Mouse (Mus musculus) erythroblast, embryonic 14.5 days (primary cell): Measurements from ENCODE around the gene 1700001P01Rik. TPM values are rescaled to one million over a fixed set of nuclear protein-coding genes. Genes with fewer than 3 reads are reported as not detected.

Experiments
- H3K27me3 ChIP-seq: 2 replicates; pipeline ENCODE4 v1.6.1; 2012; ENCODE audit warnings: inconsistent platforms; ENCODE audit not compliant: control insufficient read depth
- H3K36me3 ChIP-seq: 2 replicates; pipeline ENCODE4 v1.6.1; 2012; ENCODE audit warnings: mild to moderate bottlenecking, inconsistent platforms; ENCODE audit not compliant: control insufficient read depth
- H3K4me1 ChIP-seq: 2 replicates; pipeline ENCODE4 v1.6.1; 2012; ENCODE audit warnings: inconsistent platforms; ENCODE audit not compliant: control insufficient read depth
- H3K4me3 ChIP-seq: replicated peaks from 2 replicates; pipeline ENCODE3; 2012; ENCODE audit warnings: moderate library complexity, mild to moderate bottlenecking, inconsistent platforms
- H3K9me3 ChIP-seq: 2 replicates; pipeline ENCODE4 v1.6.1; 2012; ENCODE audit warnings: low read length, inconsistent platforms, mixed read lengths; ENCODE audit not compliant: control insufficient read depth
- GATA1 ChIP-seq: IDR thresholded peaks from 2 replicates; pipeline ENCODE4 v1.6.1; 2012; ENCODE audit warnings: low read length, inconsistent platforms, mixed read lengths
- TAL1 ChIP-seq: IDR thresholded peaks from 3 replicates; pipeline ENCODE4 v1.6.1; 2012; ENCODE audit warnings: low read length, inconsistent platforms, mixed read lengths
- polyA plus RNA-seq: library from polyadenylated mRNA; stranded (reverse); fragments of >175 nt; gene quantifications from 2 replicates; pipeline ENCODE4 v1.2.3, GENCODE M21; 2012

Gene 1700001P01Rik
- polyA plus RNA-seq, 1 experiment: not detected

DNA sequence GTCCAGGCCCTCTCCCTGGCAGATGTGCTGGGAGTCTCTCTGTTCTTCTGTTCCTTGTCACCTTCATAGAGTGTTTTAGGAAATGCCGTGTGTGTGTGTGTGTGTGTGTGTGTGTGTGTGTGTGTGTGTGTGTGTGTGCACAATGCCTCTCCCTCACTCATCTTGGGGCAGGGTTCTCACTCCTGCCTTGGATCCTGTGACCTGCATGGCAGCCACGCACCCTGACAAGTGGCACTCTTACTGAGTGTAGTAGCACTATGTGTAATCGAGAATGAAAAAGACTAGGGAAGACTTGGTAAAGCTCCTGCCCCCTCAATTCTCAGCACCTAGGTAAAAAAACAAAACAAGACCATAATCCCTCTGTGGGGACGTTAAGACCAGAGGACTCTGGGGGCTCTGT, 43.4 kb upstream of the 1700001P01Rik start:
- no peak for TF ChIP-seq TAL1
- TF ChIP-seq GATA1: no peak
- peaks cover 6% of the 10 kb centered on the region; the same call in 1 of the 2 replicates for H3K36me3 ChIP-seq
- H3K4me3 ChIP-seq: no peak overlapping the region
- H3K4me1 ChIP-seq: peaks cover 31% of the 10 kb centered on the region
- H3K27me3 ChIP-seq: no peaks in the 10 kb centered on the region
- no peaks in the 10 kb centered on the region for H3K9me3 ChIP-seq

DNA sequence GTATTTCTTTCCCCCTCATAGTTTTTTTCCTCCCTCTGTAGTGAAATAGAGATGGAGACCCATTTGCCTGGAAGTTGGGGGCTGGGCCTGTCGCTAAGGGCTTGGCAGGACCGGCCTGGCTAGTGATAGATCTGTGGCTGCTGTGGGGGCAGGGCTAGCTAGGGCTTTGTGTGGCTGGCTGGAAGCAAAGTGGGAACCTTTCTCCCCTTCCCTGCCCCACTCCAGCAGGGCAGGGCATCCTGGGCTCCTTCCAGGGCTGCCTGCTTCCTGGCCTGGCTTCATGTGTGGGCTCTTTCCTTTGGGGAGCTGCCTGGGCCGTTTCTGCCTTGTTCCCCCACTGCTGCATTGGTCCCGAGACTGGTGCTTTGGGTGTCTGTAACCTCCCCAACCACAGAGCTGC, 42.9 kb upstream of the 1700001P01Rik start:
- H3K36me3 ChIP-seq: peaks cover 6% of the 10 kb centered on the region; the same call in 1 of the 2 replicates
- TF ChIP-seq TAL1: no peak
- TF ChIP-seq GATA1: no peak
- H3K9me3 ChIP-seq: no peaks in the 10 kb centered on the region
- no peaks in the 10 kb centered on the region for H3K27me3 ChIP-seq
- H3K4me3 ChIP-seq: no peak overlapping the region
- peaks cover 31% of the 10 kb centered on the region for H3K4me1 ChIP-seq

DNA sequence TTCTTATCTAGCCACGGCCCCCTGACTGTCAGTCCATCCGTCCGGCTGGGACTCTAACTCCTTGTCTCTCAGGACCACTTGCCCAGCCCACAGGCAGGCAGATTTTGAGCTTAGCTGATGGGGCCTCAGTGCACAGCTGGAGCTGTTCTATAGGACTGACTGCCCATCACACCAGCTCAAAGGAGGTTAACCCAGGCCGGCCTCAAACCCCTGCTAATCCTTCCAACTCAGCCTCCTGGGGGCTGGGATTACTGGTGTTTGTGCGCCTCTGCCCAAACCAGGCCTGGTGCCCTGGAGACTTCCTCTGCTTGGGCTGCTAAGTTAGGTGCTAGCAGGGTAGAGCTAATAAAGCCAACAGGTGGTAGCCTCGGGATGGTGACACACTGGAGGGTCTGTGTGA, 42.3 kb upstream of the 1700001P01Rik start:
- no peak overlapping the region for H3K4me3 ChIP-seq
- H3K4me1 ChIP-seq: peaks cover 35% of the 10 kb centered on the region

DNA sequence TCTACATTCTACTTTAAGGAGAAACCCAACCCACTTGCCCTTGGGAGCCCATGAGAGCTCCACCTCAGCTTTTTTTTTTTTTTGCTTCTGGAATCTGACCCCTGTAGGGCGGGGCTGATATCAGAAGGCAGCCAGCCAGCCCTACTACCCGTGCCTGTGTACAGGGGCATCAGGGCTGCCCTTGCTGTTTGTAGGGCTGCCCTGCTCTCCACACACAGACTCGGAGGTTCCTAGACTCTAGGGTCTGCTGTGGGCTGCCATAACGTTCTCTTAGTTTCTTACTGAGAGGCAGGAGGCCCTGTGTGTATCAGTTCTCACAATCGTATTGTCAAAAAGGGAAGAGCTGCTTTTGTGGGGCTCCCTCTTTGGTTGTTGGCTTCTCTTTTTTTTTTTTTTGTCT, 41.7 kb upstream of the 1700001P01Rik start:
- Histone ChIP-seq H3K36me3 (peaks cover 13% of the 10 kb centered on the region; the same call in 1 of the 2 replicates), H3K9me3 (no peaks in the 10 kb centered on the region), H3K27me3 (no peaks in the 10 kb centered on the region), H3K4me1 (peaks cover 35% of the 10 kb centered on the region), H3K4me3 (no peak overlapping the region)
- no peak for TF ChIP-seq TAL1
- no peak for TF ChIP-seq GATA1

More for the DNA sequence above, 42.3 kb upstream of the 1700001P01Rik start:
- H3K9me3 ChIP-seq: no peaks in the 10 kb centered on the region
- H3K36me3 ChIP-seq: peaks cover 10% of the 10 kb centered on the region; the same call in 1 of the 2 replicates
- H3K27me3 ChIP-seq: no peaks in the 10 kb centered on the region
- TF ChIP-seq GATA1: no peak
- no peak for TF ChIP-seq TAL1

DNA sequence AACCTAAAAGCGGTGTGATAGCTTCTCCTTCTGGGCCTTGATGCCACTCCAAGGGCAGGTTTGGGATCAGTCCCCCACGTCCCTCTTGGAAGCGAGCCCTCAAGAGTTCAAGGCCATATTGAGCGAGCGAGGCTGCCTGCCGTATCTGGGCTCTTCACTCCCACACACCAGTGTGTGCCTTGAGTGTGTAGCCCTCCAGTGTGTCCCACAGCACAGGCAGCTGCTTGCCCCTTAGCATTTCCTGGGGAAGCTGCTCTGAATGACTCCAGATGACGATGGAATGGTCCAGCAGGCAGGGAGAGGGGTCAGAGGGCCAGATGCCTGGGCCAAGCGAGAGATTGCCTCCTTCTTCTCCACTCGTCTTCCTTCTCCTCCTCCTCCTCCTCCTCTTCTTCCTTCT, 41.2 kb upstream of the 1700001P01Rik start:
- H3K4me1 ChIP-seq: peaks cover 35% of the 10 kb centered on the region
- no peaks in the 10 kb centered on the region for H3K27me3 ChIP-seq
- no peak overlapping the region for H3K4me3 ChIP-seq
- no peak for TF ChIP-seq TAL1
- TF ChIP-seq GATA1: no peak
- no peaks in the 10 kb centered on the region for H3K9me3 ChIP-seq
- peaks cover 13% of the 10 kb centered on the region; the same call in 1 of the 2 replicates for H3K36me3 ChIP-seq

DNA sequence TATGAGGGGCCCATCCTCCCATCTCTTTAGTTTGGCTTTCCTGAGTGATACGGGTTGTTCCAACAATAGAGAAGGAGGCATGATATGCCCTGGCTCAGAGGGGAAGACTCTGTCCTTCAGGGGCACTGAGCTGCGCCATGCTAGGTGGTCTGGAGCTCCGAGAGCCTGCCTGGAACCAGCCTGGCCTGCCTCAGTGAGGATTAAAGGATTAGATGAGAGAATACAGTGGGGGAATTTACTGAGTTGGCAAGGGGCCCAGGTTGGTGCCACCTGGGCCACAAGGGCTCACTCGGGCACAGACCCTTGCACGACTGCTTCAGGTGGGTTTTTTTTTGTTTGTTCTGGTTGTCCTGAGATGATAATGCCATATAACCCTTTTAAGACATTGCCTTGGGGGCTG, 40.5 kb upstream of the 1700001P01Rik start:
- Histone ChIP-seq H3K4me3 (no peak overlapping the region), H3K9me3 (no peaks in the 10 kb centered on the region), H3K4me1 (peaks cover 30% of the 10 kb centered on the region), H3K36me3 (peaks cover 13% of the 10 kb centered on the region; the same call in 1 of the 2 replicates), H3K27me3 (no peaks in the 10 kb centered on the region)
- TF ChIP-seq TAL1 (no peak), GATA1 (no peak)

DNA sequence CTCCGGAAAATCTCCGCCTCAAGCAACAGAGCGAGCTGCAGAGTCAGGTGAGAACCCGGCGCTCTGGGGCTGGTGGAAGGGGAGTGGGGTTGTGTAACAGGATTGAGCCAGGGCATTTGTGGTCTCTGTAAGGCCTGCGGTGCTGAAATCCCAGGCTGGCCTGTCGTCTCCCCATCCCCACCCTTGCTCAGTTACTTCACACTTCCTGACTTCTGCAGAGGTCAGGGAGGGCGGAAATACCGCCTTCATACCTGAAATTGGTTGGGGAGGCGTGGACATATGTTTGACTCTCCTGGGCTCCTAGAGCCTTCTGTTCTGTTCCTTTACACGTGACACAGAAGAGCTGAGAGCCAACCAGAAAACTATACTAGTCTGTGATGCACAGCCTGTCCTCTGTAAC, 40.0 kb upstream of the 1700001P01Rik start:
- TF ChIP-seq TAL1: no peak
- Histone ChIP-seq H3K36me3 (peaks cover 13% of the 10 kb centered on the region; the same call in 1 of the 2 replicates), H3K27me3 (no peaks in the 10 kb centered on the region), H3K4me1 (peaks cover 29% of the 10 kb centered on the region), H3K9me3 (no peaks in the 10 kb centered on the region), H3K4me3 (no peak overlapping the region)

DNA sequence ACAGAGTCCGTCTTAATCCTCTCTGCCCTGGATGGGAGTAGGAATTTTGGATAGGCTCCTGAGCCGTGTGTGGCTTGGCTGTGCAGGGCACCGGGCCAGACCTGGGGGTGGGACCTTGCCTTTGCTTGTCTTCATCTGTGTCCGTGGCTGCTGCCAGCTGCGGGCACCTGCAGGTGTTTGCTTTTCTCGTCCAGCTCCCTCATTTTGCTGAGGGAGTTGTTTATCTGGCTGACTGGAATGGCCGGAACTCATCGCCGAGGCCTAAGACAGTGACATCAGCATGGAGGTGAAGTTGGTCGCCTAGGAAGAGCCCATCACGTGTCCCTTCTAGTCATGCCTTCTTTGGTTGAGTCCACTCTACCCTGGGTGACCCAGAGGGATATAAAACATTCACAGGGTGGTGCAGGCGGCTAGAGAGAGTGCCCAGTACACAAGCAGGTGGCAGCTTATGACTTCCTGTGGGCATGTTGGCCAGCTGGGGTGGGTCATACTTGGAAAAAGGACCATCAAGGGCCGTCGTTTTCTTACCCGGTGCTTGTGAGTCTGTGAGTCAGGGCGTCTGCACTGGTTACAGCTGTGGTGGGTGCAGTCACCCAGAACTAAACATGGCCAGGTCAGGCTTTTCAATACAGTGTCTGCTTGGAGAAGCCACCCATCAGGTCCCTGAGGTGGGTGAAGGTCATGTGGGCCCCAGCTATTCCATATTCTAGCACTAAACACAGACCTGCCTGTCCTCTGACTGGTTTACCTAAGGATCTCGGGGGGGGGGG, 38.2 kb upstream of the 1700001P01Rik start:
- Histone ChIP-seq H3K4me1 (peaks cover 31% of the 10 kb centered on the region), H3K36me3 (peaks cover 18% of the 10 kb centered on the region; the same call in 1 of the 2 replicates)

DNA sequence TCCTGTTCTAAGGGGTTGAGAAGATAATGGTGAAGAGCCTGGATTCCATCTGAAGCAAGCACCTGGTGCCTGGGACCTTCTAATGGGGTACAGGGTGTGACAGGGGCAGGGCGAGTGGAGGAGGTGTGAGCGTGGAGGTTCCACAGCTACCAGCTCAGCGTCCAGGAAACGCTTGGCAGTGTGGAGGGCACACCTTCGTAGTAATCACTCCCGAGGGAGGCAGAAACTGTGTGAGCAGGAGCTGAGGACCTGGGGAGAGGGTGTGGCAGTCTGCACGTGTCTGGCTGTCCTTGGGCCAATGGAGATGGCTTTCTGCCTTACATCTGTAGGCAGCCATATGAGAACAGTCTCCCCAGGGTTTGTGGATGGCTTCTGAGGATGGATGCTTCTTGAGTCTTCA, 37.4 kb upstream of the 1700001P01Rik start:
- H3K4me3 ChIP-seq: no peak overlapping the region
- peaks cover 22% of the 10 kb centered on the region; the same call in 1 of the 2 replicates for H3K36me3 ChIP-seq
- H3K4me1 ChIP-seq: peaks cover 23% of the 10 kb centered on the region
- H3K27me3 ChIP-seq: no peaks in the 10 kb centered on the region
- no peaks in the 10 kb centered on the region for H3K9me3 ChIP-seq
- TF ChIP-seq GATA1 (no peak), TAL1 (no peak)

More for the DNA sequence above, 38.2 kb upstream of the 1700001P01Rik start:
- Histone ChIP-seq H3K4me3 (no peak overlapping the region), H3K9me3 (no peaks in the 10 kb centered on the region), H3K27me3 (no peaks in the 10 kb centered on the region)
- TF ChIP-seq GATA1 (no peak), TAL1 (no peak)

DNA sequence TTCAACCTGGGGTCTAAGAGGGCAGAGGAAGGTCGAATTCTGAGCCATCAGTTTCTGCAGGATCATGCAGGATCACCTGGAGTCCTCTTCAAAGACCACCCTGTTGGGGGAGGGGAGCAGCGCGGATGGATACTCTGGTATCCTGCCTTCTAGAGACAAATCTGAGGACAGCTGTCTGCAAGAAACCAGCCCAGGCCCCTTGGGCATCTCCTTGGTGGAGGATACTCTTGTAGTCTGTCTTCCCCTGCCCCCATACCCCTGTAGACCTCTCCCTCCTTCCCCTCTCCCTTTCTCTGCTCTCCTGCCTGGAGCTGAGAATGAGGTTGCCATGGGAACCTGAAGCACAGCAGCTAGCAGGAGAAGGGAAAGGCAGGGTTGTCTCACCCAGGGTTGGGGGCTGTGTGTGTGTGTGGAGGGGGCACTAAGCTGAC, 36.8 kb upstream of the 1700001P01Rik start:
- no peak overlapping the region for H3K4me3 ChIP-seq
- H3K27me3 ChIP-seq: no peaks in the 10 kb centered on the region
- peaks cover 22% of the 10 kb centered on the region; the same call in 1 of the 2 replicates for H3K36me3 ChIP-seq
- peaks cover 18% of the 10 kb centered on the region for H3K4me1 ChIP-seq
- no peaks in the 10 kb centered on the region for H3K9me3 ChIP-seq
- TF ChIP-seq GATA1 (no peak), TAL1 (no peak)
